Mouse (Mus musculus): ENCODE results near the gene Csrnp2. TPM values are rescaled to one million over a fixed set of nuclear protein-coding genes. Genes with fewer than 3 reads are reported as not detected.

Csrnp2 gene
- total RNA-seq, 2 experiments from 2014 or later = 34.5 to 34.7 TPM

- no peak for DNase-seq (ENCODE audit: low spot score in 2 of 2)
Measured at GRCm38 (mm10) chr15:100436112-100436511, 59.2 kb downstream of the Csrnp2 start.

- no peak for DNase-seq (ENCODE audit: low spot score in 2 of 2)
Measured at GRCm38 (mm10) chr15:100433234-100433633, 62.1 kb downstream of the Csrnp2 start.

GRCm38 (mm10) chr15:100429959-100430565, 65.2 kb downstream of the Csrnp2 start:
- no peak for DNase-seq (ENCODE audit: low spot score in 2 of 2)

Other genes with a start within 250 kb of the Csrnp2 start
- gene Tmprss12, start 214.7 kb downstream of the Csrnp2 start, total RNA-seq (2021) = not detected
- 10 to 100 TPM; 13.8 to 16.1 TPM for gene Mettl7a1, start 191.3 kb downstream of the Csrnp2 start, total RNA-seq (2021)
- not detected for gene Mettl7a3, start 160.6 kb downstream of the Csrnp2 start, total RNA-seq (2021)
- gene Methig1, start 142.3 kb downstream of the Csrnp2 start, total RNA-seq (2021) = not detected
- under 1 TPM in 1 of 2 experiments, not detected in 1; 0.39 TPM for gene Mettl7a2, start 142.3 kb downstream of the Csrnp2 start, total RNA-seq (2021)
- not detected for gene Higd1c, start 130.9 kb downstream of the Csrnp2 start, total RNA-seq (2021)
- gene Gm5475, start 73.3 kb downstream of the Csrnp2 start, total RNA-seq (2021) = under 1 TPM; 0.14 to 0.16 TPM
- gene Slc11a2, start 70.4 kb downstream of the Csrnp2 start, total RNA-seq (2021) = 10 to 100 TPM; 55.5 to 61.9 TPM
- 10 to 100 TPM; 67.8 to 79.1 TPM for gene Letmd1, start 26.5 kb downstream of the Csrnp2 start, total RNA-seq (2021)
- gene Tfcp2, start 56.5 kb upstream of the Csrnp2 start, total RNA-seq (2021) = 10 to 100 TPM; 28.8 to 34.1 TPM
- 100 to 1,000 TPM; 104 to 107 TPM for gene Pou6f1, start 104.5 kb upstream of the Csrnp2 start, total RNA-seq (2021)
- 10 to 100 TPM; 78.4 to 92.4 TPM for gene Dazap2, start 119.9 kb upstream of the Csrnp2 start, total RNA-seq (2021)
- gene Smagp, start 141.5 kb upstream of the Csrnp2 start, total RNA-seq (2021) = 1 to 10 TPM; 1.7 to 4.1 TPM
- 1 to 10 TPM; 3.9 to 4.8 TPM for gene Bin2, start 174.1 kb upstream of the Csrnp2 start, total RNA-seq (2021)
- gene Cela1, start 192.4 kb upstream of the Csrnp2 start, total RNA-seq (2021) = 1 to 10 TPM in 1 of 2 experiments, under 1 TPM in 1; 0.87 to 1.7 TPM
- gene Galnt6, start 233.9 kb upstream of the Csrnp2 start, total RNA-seq (2021) = under 1 TPM; 0.49 to 0.87 TPM

Measured in layer of hippocampus, postnatal 10 days (tissue).